ENCODE assay signal across 8 mouse cellular contexts in genomic region chr10:41518508-41518980, GRCm38 (mm10). TPM values are rescaled to one million over a fixed set of nuclear protein-coding genes. Genes with fewer than 3 reads are reported as not detected.
DNase-seq lines count a peak whose midpoint lies in the region; ATAC-seq and TF ChIP-seq lines count a peak whose summit lies in the region.

No protein-coding gene starts in this region.

- peak; percentile 56 for ATAC-seq in embryonic facial prominence, embryonic 14.5 days (ENCODE audit: low read depth)
- peak; percentile 44 for ATAC-seq in heart, embryonic 14.5 days (ENCODE audit: insufficient number of reproducible peaks, insufficient read depth, low FRiP score, low read depth)
- ATAC-seq in kidney, postnatal 0 days (replicated peaks; ENCODE audit: low FRiP score, low read depth), result peak; percentile 45
- ATAC-seq in liver, embryonic 11.5 days (replicated peaks; ENCODE audit: low FRiP score), result peak; percentile 76
- peak; percentile 27 for ATAC-seq in monocyte, adult 5-6 weeks (replicated peaks; ENCODE audit: insufficient number of reproducible peaks, low FRiP score, low TSS enrichment, poor library complexity, severe bottlenecking)
- ATAC-seq in stomach, embryonic 16.5 days (ENCODE audit: insufficient read depth, low FRiP score), result peak; percentile 70

- peak overlapping the region; percentile 75 for H3K4me2 ChIP-seq in embryonic facial prominence, embryonic 14.5 days (ENCODE audit: low read depth, low read length)
- H3K4me2 ChIP-seq in heart, embryonic 14.5 days (ENCODE audit: low read length), result peak overlapping the region; percentile 87
- peak overlapping the region; percentile 61 for H3K4me2 ChIP-seq in kidney, postnatal 0 days (ENCODE audit: low read length)
- peak overlapping the region; percentile 90 for H3K4me2 ChIP-seq in liver, embryonic 11.5 days
- H3K4me2 ChIP-seq in stomach, embryonic 16.5 days (ENCODE audit: low read depth, low read length), result peak overlapping the region; percentile 85

- peaks cover 2% of the 10 kb centered on the region for H3K36me3 ChIP-seq in embryonic facial prominence, embryonic 14.5 days (ENCODE audit: control insufficient read depth, insufficient read depth, low read length)
- H3K36me3 ChIP-seq in heart, embryonic 14.5 days (ENCODE audit: control insufficient read depth, insufficient read depth, low read length), result peaks cover 13% of the 10 kb centered on the region
- H3K36me3 ChIP-seq in kidney, postnatal 0 days (ENCODE audit: insufficient read depth, low read length), result no peaks in the 10 kb centered on the region
- peaks cover 2% of the 10 kb centered on the region; the same call in 1 of the 2 replicates for H3K36me3 ChIP-seq in liver, embryonic 11.5 days (ENCODE audit: control insufficient read depth, insufficient read depth, low read length)
- H3K36me3 ChIP-seq in stomach, embryonic 16.5 days (ENCODE audit: control insufficient read depth, insufficient read depth, low read length), result no peaks in the 10 kb centered on the region

- peak overlapping the region; percentile 98 for H3K4me3 ChIP-seq in embryonic facial prominence, embryonic 14.5 days (ENCODE audit: low read depth, low read length)
- H3K4me3 ChIP-seq in heart, embryonic 14.5 days (ENCODE audit: control insufficient read depth in 1 of 2, insufficient read depth in 1 of 2, low read depth in 1 of 2, low read length in 2 of 2), result peak overlapping the region; percentile 95 to 97
- H3K4me3 ChIP-seq in kidney, postnatal 0 days (replicated peaks; ENCODE audit: low read depth, low read length), result peak overlapping the region; percentile 93
- peak overlapping the region; percentile 92 for H3K4me3 ChIP-seq in liver, embryonic 11.5 days (ENCODE audit: low read depth, low read length)
- H3K4me3 ChIP-seq in stomach, embryonic 16.5 days (replicated peaks; ENCODE audit: low read length), result peak overlapping the region; percentile 97

- no peaks in the 10 kb centered on the region for H3K9me3 ChIP-seq in embryonic facial prominence, embryonic 14.5 days (ENCODE audit: control insufficient read depth, low read length)
- H3K9me3 ChIP-seq in heart, embryonic 14.5 days (ENCODE audit: control insufficient read depth, low read length), result no peaks in the 10 kb centered on the region
- no peaks in the 10 kb centered on the region for H3K9me3 ChIP-seq in kidney, postnatal 0 days (replicated peaks; ENCODE audit: low read length)
- no peaks in the 10 kb centered on the region for H3K9me3 ChIP-seq in liver, embryonic 11.5 days (ENCODE audit: control insufficient read depth, low read length)
- H3K9me3 ChIP-seq in stomach, embryonic 16.5 days (replicated peaks; ENCODE audit: control insufficient read depth, low read length), result no peaks in the 10 kb centered on the region

- peak; percentile 92 for DNase-seq in CD4-positive helper T cell, adult 2 months (ENCODE audit: low read depth, low spot score)
- peak; percentile 86 for DNase-seq in adrenal gland, postnatal 14 days
- DNase-seq in embryonic facial prominence, embryonic 14.5 days (ENCODE audit: low spot score), result peak; percentile 93
- peak; percentile 92 for DNase-seq in kidney, postnatal 0 days (ENCODE audit: low spot score)
- no peak for DNase-seq in liver, embryonic 11.5 days (ENCODE audit: low spot score)

- H3K4me1 ChIP-seq in embryonic facial prominence, embryonic 14.5 days (ENCODE audit: control insufficient read depth, insufficient read depth, low read length), result peaks cover 22% of the 10 kb centered on the region
- peaks cover 7 to 38% of the 10 kb centered on the region in 2 experiments; a peak in 3 of 4 replicates for H3K4me1 ChIP-seq in heart, embryonic 14.5 days (ENCODE audit: control insufficient read depth in 2 of 2, insufficient read depth in 2 of 2, low read length in 2 of 2)
- H3K4me1 ChIP-seq in kidney, postnatal 0 days (replicated peaks; ENCODE audit: insufficient read depth, low read length), result 0 out of 2 replicates have a peak, but pooled peaks cover 7% of the 10 kb centered on the region
- peaks cover 11% of the 10 kb centered on the region; the same call in 1 of the 2 replicates for H3K4me1 ChIP-seq in liver, embryonic 11.5 days (replicated peaks; ENCODE audit: control insufficient read depth, insufficient read depth, low read length)
- H3K4me1 ChIP-seq in stomach, embryonic 16.5 days (ENCODE audit: control insufficient read depth, insufficient read depth, low read length), result peaks cover 13% of the 10 kb centered on the region

- peak overlapping the region; percentile 94 for H3K9ac ChIP-seq in embryonic facial prominence, embryonic 14.5 days (ENCODE audit: low read depth, low read length)
- peak overlapping the region; percentile 94 for H3K9ac ChIP-seq in heart, embryonic 14.5 days (ENCODE audit: low read length)
- H3K9ac ChIP-seq in kidney, postnatal 0 days (ENCODE audit: low read depth, low read length), result peak overlapping the region; percentile 94
- H3K9ac ChIP-seq in liver, embryonic 11.5 days (ENCODE audit: low read depth, low read length), result peak overlapping the region; percentile 93
- peak overlapping the region; percentile 97 for H3K9ac ChIP-seq in stomach, embryonic 16.5 days (ENCODE audit: low read length)

- 0% methylated on average over 23 of the region's 23 CpGs for WGBS in embryonic facial prominence, embryonic 14.5 days
- under 1% methylated on average over 23 of the region's 23 CpGs for WGBS in heart, embryonic 14.5 days
- under 1% methylated on average over 23 of the region's 23 CpGs for WGBS in kidney, postnatal 0 days
- under 1% methylated on average over 23 of the region's 23 CpGs for WGBS in liver, embryonic 11.5 days
- under 1% methylated on average over 23 of the region's 23 CpGs for WGBS in stomach, embryonic 16.5 days

- peak; percentile 74 for TF ChIP-seq CTCF in kidney, postnatal 0 days (IDR thresholded peaks at IDR 0.05; ENCODE audit: low read depth)

- H3K27me3 ChIP-seq in embryonic facial prominence, embryonic 14.5 days (replicated peaks; ENCODE audit: control insufficient read depth, insufficient read depth, low read length), result no peaks in the 10 kb centered on the region
- H3K27me3 ChIP-seq in heart, embryonic 14.5 days (ENCODE audit: control insufficient read depth, insufficient read depth, low read length), result no peaks in the 10 kb centered on the region
- H3K27me3 ChIP-seq in kidney, postnatal 0 days (ENCODE audit: insufficient read depth, low read length), result no peaks in the 10 kb centered on the region
- H3K27me3 ChIP-seq in liver, embryonic 11.5 days (replicated peaks; ENCODE audit: control insufficient read depth, insufficient read depth, low read length), result no peaks in the 10 kb centered on the region
- H3K27me3 ChIP-seq in stomach, embryonic 16.5 days (ENCODE audit: control insufficient read depth, insufficient read depth, low read length), result no peaks in the 10 kb centered on the region

- H3K27ac ChIP-seq in embryonic facial prominence, embryonic 14.5 days (replicated peaks; ENCODE audit: low read depth, low read length), result peak overlapping the region; percentile 98
- H3K27ac ChIP-seq in heart, embryonic 14.5 days (replicated peaks in 1 of 2; ENCODE audit: control insufficient read depth in 1 of 2, insufficient read depth in 1 of 2, low read depth in 2 of 2, low read length in 2 of 2), result peak overlapping the region; percentile 92 to 97
- peak overlapping the region; percentile 97 for H3K27ac ChIP-seq in kidney, postnatal 0 days
- H3K27ac ChIP-seq in liver, embryonic 11.5 days (ENCODE audit: low read depth, low read length), result peak overlapping the region; percentile 93
- H3K27ac ChIP-seq in stomach, embryonic 16.5 days (ENCODE audit: low read length), result peak overlapping the region; percentile 98

RNA-seq across cellular contexts. Expression of gene Cd164, which starts 0.7 kb away (rescaled TPM):
- total RNA-seq in adrenal gland, postnatal 14 days (2021), result 186 and 213 TPM in 2 replicates
- polyA plus RNA-seq in embryonic facial prominence, embryonic 14.5 days (2014; fragmentation: Nextera tagmentation; extraction: Ambion mirVana), result 230 and 234 TPM in 2 replicates
- polyA plus RNA-seq in heart, embryonic 14.5 days (2014; fragmentation: Nextera tagmentation; extraction: Ambion mirVana), result 220 and 225 TPM in 2 replicates
- polyA plus RNA-seq in kidney, postnatal 0 days (2015; fragmentation: Nextera tagmentation; extraction: Ambion mirVana), result 184 and 193 TPM in 2 replicates
- 122 and 142 TPM in 2 replicates for polyA plus RNA-seq in liver, embryonic 11.5 days (2014; fragmentation: Nextera tagmentation; extraction: Ambion mirVana)
- 84.4 to 180 TPM (median 92.3 TPM) in 3 replicates for total RNA-seq in monocyte, adult 5-6 weeks (2017)
- polyA plus RNA-seq in stomach, embryonic 16.5 days (2015; fragmentation: Nextera tagmentation; extraction: Ambion mirVana), result 173 and 181 TPM in 2 replicates

RNA-seq across cellular contexts. Expression of gene Ppil6, which starts 28.3 kb away (rescaled TPM):
- 1.0 and 1.1 TPM in 2 replicates for total RNA-seq in adrenal gland, postnatal 14 days (2021)
- 1.6 and 2.0 TPM in 2 replicates for polyA plus RNA-seq in embryonic facial prominence, embryonic 14.5 days (2014; fragmentation: Nextera tagmentation; extraction: Ambion mirVana)
- 1.8 and 2.3 TPM in 2 replicates for polyA plus RNA-seq in heart, embryonic 14.5 days (2014; fragmentation: Nextera tagmentation; extraction: Ambion mirVana)
- 3.3 and 4.6 TPM in 2 replicates for polyA plus RNA-seq in kidney, postnatal 0 days (2015; fragmentation: Nextera tagmentation; extraction: Ambion mirVana)
- polyA plus RNA-seq in liver, embryonic 11.5 days (2014; fragmentation: Nextera tagmentation; extraction: Ambion mirVana), result 0.25 TPM in 1 of 2 replicates, not detected in the other
- total RNA-seq in monocyte, adult 5-6 weeks (2017), result 0.58 TPM in 1 of 3 replicates, not detected in the others
- polyA plus RNA-seq in stomach, embryonic 16.5 days (2015; fragmentation: Nextera tagmentation; extraction: Ambion mirVana), result 1.1 and 1.6 TPM in 2 replicates

RNA-seq across cellular contexts. Expression of gene Smpd2, which starts 28.4 kb away (rescaled TPM):
- 23.5 and 25.0 TPM in 2 replicates for total RNA-seq in adrenal gland, postnatal 14 days (2021)
- 36.0 and 43.9 TPM in 2 replicates for polyA plus RNA-seq in embryonic facial prominence, embryonic 14.5 days (2014; fragmentation: Nextera tagmentation; extraction: Ambion mirVana)
- 51.1 and 54.0 TPM in 2 replicates for polyA plus RNA-seq in heart, embryonic 14.5 days (2014; fragmentation: Nextera tagmentation; extraction: Ambion mirVana)
- polyA plus RNA-seq in kidney, postnatal 0 days (2015; fragmentation: Nextera tagmentation; extraction: Ambion mirVana), result 70.4 and 79.8 TPM in 2 replicates
- polyA plus RNA-seq in liver, embryonic 11.5 days (2014; fragmentation: Nextera tagmentation; extraction: Ambion mirVana), result 21.8 and 25.3 TPM in 2 replicates
- 15.5 to 32.5 TPM (median 20.3 TPM) in 3 replicates for total RNA-seq in monocyte, adult 5-6 weeks (2017)
- 55.9 and 58.8 TPM in 2 replicates for polyA plus RNA-seq in stomach, embryonic 16.5 days (2015; fragmentation: Nextera tagmentation; extraction: Ambion mirVana)

RNA-seq across cellular contexts. Expression of gene Mical1, which starts 42.4 kb away (rescaled TPM):
- total RNA-seq in adrenal gland, postnatal 14 days (2021), result 8.6 and 20.7 TPM in 2 replicates
- polyA plus RNA-seq in embryonic facial prominence, embryonic 14.5 days (2014; fragmentation: Nextera tagmentation; extraction: Ambion mirVana), result 26.4 and 31.4 TPM in 2 replicates
- polyA plus RNA-seq in heart, embryonic 14.5 days (2014; fragmentation: Nextera tagmentation; extraction: Ambion mirVana), result 31.8 and 32.1 TPM in 2 replicates
- 19.6 and 19.9 TPM in 2 replicates for polyA plus RNA-seq in kidney, postnatal 0 days (2015; fragmentation: Nextera tagmentation; extraction: Ambion mirVana)
- polyA plus RNA-seq in liver, embryonic 11.5 days (2014; fragmentation: Nextera tagmentation; extraction: Ambion mirVana), result 19.3 and 19.8 TPM in 2 replicates
- total RNA-seq in monocyte, adult 5-6 weeks (2017), result 112 to 198 TPM (median 125 TPM) in 3 replicates
- 35.7 and 36.5 TPM in 2 replicates for polyA plus RNA-seq in stomach, embryonic 16.5 days (2015; fragmentation: Nextera tagmentation; extraction: Ambion mirVana)
